Mouse (Mus musculus) neural tube, embryonic 14.5 days (tissue): ENCODE data around the gene Pmm2. TPM values are rescaled to one million over a fixed set of nuclear protein-coding genes. Genes with fewer than 3 reads are reported as not detected.
A peak's percentile ranks its signal among the peaks of the same experiment; 100 is the strongest.

Source experiments
- ATAC-seq: fragments of 200-750 bp; cut with Nextera tagmentation; 2 replicates; pipeline ENCODE4 v1.8.0; 2017; ENCODE audit warnings: low read depth, mild to moderate bottlenecking, moderate TSS enrichment, moderate library complexity
- H3K27ac ChIP-seq: fragments of 300-500 bp; sonication (generic); 2 replicates; pipeline ENCODE4 v1.5.1; 2014; ENCODE audit warnings: low read depth, mild to moderate bottlenecking, control low read depth, low read length, moderate library complexity, mixed read lengths
- H3K27me3 ChIP-seq: fragments of 300-500 bp; sonication (generic); 2 replicates; pipeline ENCODE4 v1.6.1; 2014; ENCODE audit warnings: low read length; ENCODE audit not compliant: control insufficient read depth, insufficient read depth
- H3K36me3 ChIP-seq: fragments of 300-500 bp; sonication (generic); 2 replicates; pipeline ENCODE4 v1.6.1; 2014; ENCODE audit warnings: low read length, mixed read lengths; ENCODE audit not compliant: control insufficient read depth, insufficient read depth
- H3K4me1 ChIP-seq: fragments of 300-500 bp; sonication (generic); 2 replicates; pipeline ENCODE4 v1.6.1; 2014; ENCODE audit warnings: low read length; ENCODE audit not compliant: control insufficient read depth, insufficient read depth
- H3K4me2 ChIP-seq: fragments of 300-500 bp; sonication (generic); 2 replicates; pipeline ENCODE4 v1.6.1; 2014; ENCODE audit warnings: mild to moderate bottlenecking, low read depth, low read length, control low read depth
- H3K4me3 ChIP-seq: fragments of 300-500 bp; sonication (generic); 2 replicates; pipeline ENCODE4 v1.5.1; 2014; ENCODE audit warnings: low read depth, low read length, control low read depth, mixed read lengths
- H3K9ac ChIP-seq: fragments of 300-500 bp; sonication (generic); replicated peaks from 2 replicates; pipeline ENCODE4 v1.6.1; 2014; ENCODE audit warnings: low read depth, mild to moderate bottlenecking, control low read depth, low read length, mixed read lengths
- H3K9me3 ChIP-seq: fragments of 300-500 bp; sonication (generic); 2 replicates; pipeline ENCODE4 v1.6.1; 2016; ENCODE audit warnings: low read length; ENCODE audit not compliant: control insufficient read depth
- WGBS: fragments of 180-500 bp; shearing (Covaris S2); extraction: QIAGEN DNeasy Blood & Tissue Kit; methylation state at CpG from one replicate; pipeline ENCODE4 v1.1.7; 2014; 5-methylcytosine and 5-hydroxymethylcytosine counted together
- microRNA-seq: library from miRNA; unstranded; fragments of <30 nt; microRNA quantifications from one replicate; pipeline ENCODE4, GENCODE M21; 2016
- polyA plus RNA-seq: library from polyadenylated mRNA; unstranded; fragments of >200 nt; fragmentation: Nextera tagmentation; extraction: Ambion mirVana; gene quantifications from 2 replicates; pipeline ENCODE4 v1.2.1, GENCODE M21; 2014

The Pmm2 gene
- polyA plus RNA-seq, 1 experiment from 2014 or later: 38.7 TPM

DNA sequence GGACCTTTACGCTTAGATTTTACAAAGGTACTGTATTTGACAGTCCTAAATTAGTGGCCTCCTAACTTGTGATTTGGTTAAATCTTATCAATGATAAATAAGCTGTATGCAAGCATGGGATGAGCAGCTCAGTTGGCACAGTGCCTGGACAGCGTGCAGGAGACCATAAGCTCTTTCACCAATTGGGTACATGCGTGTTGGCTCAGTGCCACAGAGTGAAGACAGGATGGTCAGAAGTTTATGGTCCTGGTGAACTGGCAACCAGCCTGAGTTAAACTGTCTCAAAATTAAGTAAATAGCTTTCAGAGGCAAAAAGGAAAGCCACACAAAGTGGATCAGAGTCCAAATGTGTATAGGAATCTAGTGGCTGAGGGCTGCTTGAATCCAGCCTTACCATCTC lies 63.1 kb downstream of the Pmm2 start:
- Histone ChIP-seq H3K27me3 (no peaks in the 10 kb centered on the region), H3K9me3 (no peaks in the 10 kb centered on the region), H3K36me3 (peaks cover 86% of the 10 kb centered on the region), H3K27ac (no peak overlapping the region), H3K9ac (no peak overlapping the region), H3K4me3 (no peak overlapping the region), H3K4me2 (no peak overlapping the region), H3K4me1 (no peaks in the 10 kb centered on the region)
- ATAC-seq: no peak
- 84% methylated on average over 3 of the region's 3 CpGs for WGBS

DNA sequence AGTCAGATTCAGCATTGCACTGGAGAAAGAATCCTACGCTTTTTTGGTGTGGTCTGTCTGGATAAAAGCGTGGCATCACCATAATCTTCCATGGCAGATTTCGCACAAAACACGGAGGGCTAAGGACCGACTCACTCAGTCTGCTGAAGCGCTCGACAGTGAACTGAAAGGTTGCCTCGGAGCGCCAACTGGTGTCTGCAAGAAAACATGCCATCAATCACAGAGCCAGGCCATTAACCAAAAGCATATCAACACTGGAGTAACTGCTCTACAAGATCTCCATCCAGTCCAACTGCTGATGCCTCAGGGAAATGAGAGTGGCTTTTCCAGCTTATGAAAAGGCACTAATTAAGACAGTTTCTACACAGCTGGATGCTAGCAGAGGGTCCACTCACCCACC lies 74.5 kb downstream of the Pmm2 start:
- Histone ChIP-seq H3K9ac (no peak overlapping the region), H3K9me3 (no peaks in the 10 kb centered on the region), H3K27me3 (no peaks in the 10 kb centered on the region), H3K36me3 (peaks cover 48% of the 10 kb centered on the region), H3K4me3 (no peak overlapping the region), H3K27ac (no peak overlapping the region), H3K4me2 (no peak overlapping the region), H3K4me1 (0 out of 2 replicates have a peak, but pooled peaks cover 3% of the 10 kb centered on the region)
- ATAC-seq: peak; percentile 54; the same call in 1 of the 2 replicates
- 28% methylated on average over 9 of the region's 9 CpGs for WGBS

Small RNAs within 50 kb of the gene (microRNA-seq; reads per million reads assigned to microRNA genes)
- gene Gm22137: not detected

Other genes with a start within 250 kb of the Pmm2 start
- 0.19 and 0.28 TPM in 2 replicates for gene Tmem114, start 212.5 kb upstream of the Pmm2 start, polyA plus RNA-seq
- 48.4 and 63.4 TPM in 2 replicates for gene Mettl22, start 166.9 kb upstream of the Pmm2 start, polyA plus RNA-seq
- 84.9 and 115 TPM in 2 replicates for gene Abat, start 124.2 kb upstream of the Pmm2 start, polyA plus RNA-seq
- gene Tmem186, start within 50 bp of the Pmm2 start, polyA plus RNA-seq: 13.8 and 17.7 TPM in 2 replicates
- gene Carhsp1, start 34.5 kb downstream of the Pmm2 start, polyA plus RNA-seq: 58.5 and 73.7 TPM in 2 replicates
- not detected in 2 replicates for gene Gm5767, start 43.1 kb downstream of the Pmm2 start, polyA plus RNA-seq
- gene Usp7, start 154.6 kb downstream of the Pmm2 start, polyA plus RNA-seq: 51.6 and 61.4 TPM in 2 replicates
- 21.9 and 26.7 TPM in 2 replicates for gene 1810013L24Rik, start 192.4 kb downstream of the Pmm2 start, polyA plus RNA-seq